Mouse (Mus musculus) brain, embryonic 14.5 days (tissue): ENCODE measurements around the gene Rab13. TPM values are rescaled to one million over a fixed set of nuclear protein-coding genes. Genes with fewer than 3 reads are reported as not detected.

Experiments
- DNase-seq: peaks from one replicate; pipeline ENCODE4 v3.0.0-alpha.2; 2011; ENCODE audit warnings: low read depth
- CTCF ChIP-seq: fragments of 200-500 bp; IDR thresholded peaks from 2 replicates; pipeline ENCODE4 v1.5.1; 2012; ENCODE audit warnings: inconsistent platforms, mild to moderate bottlenecking, moderate library complexity, borderline replicate concordance; ENCODE audit not compliant: insufficient read depth, insufficient read length; ENCODE audit errors: extremely low read depth
- POLR2A ChIP-seq: fragments of 200-500 bp; IDR thresholded peaks from 2 replicates; pipeline ENCODE4 v1.6.1; 2012; ENCODE audit warnings: mild to moderate bottlenecking, inconsistent platforms, borderline replicate concordance; ENCODE audit not compliant: poor library complexity, insufficient read depth, insufficient read length, severe bottlenecking; ENCODE audit errors: extremely low read depth
- polyA plus RNA-seq: library from polyadenylated mRNA; depleted of rRNA; stranded (reverse); fragments of >200 nt; gene quantifications from 2 replicates; pipeline ENCODE4 v1.2.3, GENCODE M21; 2012; rRNA removed

The Rab13 gene
- polyA plus RNA-seq, 1 experiment = 16.4 TPM

DNA sequence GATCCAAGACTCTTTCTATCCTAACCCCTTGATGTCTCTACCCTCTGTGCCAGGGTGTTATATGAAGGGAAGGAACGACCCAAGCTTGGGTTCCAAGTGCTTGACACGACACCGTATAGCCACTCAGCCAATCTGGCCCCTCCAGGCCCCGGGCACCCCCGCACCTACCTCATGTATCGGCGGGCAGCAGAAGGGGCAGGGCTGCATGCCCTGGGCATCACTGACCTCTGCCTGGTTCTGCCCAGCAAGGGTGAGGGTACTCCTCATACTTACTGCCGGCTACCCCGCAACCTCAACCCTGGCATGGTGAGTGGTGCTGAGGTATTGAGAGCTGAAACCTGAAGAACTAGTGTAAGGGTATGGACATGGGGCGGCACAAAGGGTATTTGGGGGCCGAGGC, 54.7 kb downstream of the Rab13 start:
- DNase-seq = no peak
- TF ChIP-seq CTCF (no peak), POLR2A (no peak)

DNA sequence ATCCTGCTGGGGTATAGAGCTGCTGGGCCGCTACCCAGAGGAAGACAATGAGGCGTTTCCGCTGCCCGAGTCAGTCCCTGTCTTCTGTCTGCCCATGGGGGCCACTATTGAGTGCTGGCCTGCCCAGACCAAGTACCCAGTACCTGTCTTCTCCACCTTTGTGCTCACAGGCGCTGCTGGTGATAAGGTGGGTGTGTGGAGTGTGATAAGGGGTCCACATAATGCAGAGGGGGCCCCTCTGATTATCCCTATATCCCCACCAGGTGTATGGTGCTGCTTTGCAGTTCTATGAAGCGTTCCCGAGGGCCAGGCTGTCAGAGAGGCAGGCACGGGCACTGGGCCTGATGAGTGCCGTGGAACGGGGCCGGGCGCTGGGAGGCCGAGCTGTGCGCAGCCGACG, 55.5 kb downstream of the Rab13 start:
- TF ChIP-seq CTCF = no peak
- no peak for DNase-seq

DNA sequence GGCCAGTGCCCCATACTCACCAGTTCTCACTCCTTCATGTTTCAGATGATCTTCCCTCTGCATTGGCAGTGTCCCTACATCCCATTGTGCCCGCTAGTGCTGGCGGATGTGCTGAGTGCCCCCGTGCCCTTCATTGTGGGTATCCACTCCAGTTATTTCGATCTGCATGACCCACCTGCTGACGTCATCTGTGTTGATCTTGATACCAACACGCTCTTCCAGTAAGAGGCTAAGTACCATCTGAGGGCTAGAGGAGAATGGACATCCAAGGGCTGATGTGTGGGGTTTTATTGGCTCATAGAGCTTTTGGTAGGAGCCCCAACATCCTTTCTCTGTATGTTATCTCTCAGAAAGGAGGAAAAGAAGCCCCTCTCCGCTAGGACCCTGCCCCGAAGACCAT, 57.3 kb downstream of the Rab13 start:
- no peak for DNase-seq
- TF ChIP-seq POLR2A = no peak
- TF ChIP-seq CTCF = no peak

DNA sequence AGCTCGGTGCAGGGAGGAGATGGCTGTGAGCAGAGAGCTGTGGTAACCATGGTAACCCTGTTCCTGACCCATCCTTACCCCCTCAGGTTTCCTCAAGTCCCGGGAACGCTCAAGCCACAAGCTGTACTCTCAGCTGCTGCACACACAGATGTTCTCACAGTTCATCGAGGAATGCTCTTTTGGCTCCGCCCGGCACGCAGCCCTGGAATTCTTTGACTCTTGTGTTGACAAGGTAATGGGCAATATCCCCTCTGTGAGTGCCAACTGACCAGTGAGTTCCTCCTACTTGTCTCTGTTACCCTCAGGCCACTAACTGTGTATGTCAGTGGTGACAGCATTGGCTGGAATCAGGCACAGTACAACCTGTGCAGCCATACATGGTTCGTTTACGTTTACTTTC, 58.7 kb downstream of the Rab13 start:
- no peak for DNase-seq
- TF ChIP-seq POLR2A = no peak
- TF ChIP-seq CTCF = no peak

DNA sequence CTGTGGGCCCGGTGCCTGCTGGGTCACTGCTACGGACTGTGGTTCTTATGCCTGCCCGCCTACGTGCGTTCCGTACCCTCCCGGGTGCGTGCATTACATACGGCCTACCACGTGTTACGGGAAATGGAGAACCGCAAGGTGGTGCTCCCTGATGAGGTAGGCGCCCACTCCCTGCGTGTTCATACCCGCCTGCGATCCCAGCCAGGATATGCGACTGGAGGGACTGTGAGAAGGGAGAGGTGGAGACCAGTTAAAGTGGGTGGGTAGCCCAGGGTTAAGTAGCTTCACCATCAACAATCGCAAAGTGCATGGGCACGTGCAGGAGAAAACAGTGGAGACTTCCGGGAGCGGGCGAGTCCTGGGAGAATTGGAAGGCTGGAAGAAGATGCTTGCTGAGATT, 60.4 kb downstream of the Rab13 start:
- no peak for DNase-seq
- TF ChIP-seq CTCF (no peak), POLR2A (no peak)

DNA sequence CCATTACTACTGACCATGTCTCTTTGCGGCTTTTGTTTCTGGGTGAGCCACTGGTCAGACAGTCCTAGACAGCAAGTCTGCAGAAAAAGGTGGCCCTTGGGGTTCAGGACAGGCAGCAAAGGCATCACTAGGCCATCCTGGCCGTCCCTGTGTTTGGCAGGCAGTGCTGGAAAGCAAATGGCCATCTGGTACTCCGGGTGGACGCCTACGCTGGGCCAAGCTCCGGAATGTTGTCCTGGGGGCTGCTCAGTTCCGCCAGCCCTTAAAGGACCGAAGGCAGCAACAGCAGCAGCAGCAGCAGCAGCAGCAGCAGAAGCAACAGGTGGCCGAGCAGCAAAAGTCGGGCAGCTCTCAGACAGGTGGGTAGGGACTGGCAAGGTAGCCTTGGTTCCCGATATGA, 61.8 kb downstream of the Rab13 start:
- no peak for TF ChIP-seq POLR2A
- no peak for TF ChIP-seq CTCF

More for the DNA sequence above, 61.8 kb downstream of the Rab13 start:
- no peak for DNase-seq

Other genes with a start within 250 kb of the Rab13 start
- 93.7 and 115 TPM in 2 replicates for gene Hax1, start 214.9 kb upstream of the Rab13 start, polyA plus RNA-seq
- 93.7 and 97.7 TPM in 2 replicates for gene 4933434E20Rik, start 162.1 kb upstream of the Rab13 start, polyA plus RNA-seq
- 155 and 184 TPM in 2 replicates for gene Ubap2l, start 161.1 kb upstream of the Rab13 start, polyA plus RNA-seq
- gene Tpm3, start 141.0 kb upstream of the Rab13 start, polyA plus RNA-seq = 205 and 222 TPM in 2 replicates
- gene Nup210l, start 109.6 kb upstream of the Rab13 start, polyA plus RNA-seq = 1.8 and 2.3 TPM in 2 replicates
- gene Rps27, start within 50 bp of the Rab13 start, polyA plus RNA-seq = 2,101 and 2,543 TPM in 2 replicates
- gene Jtb, start 17.9 kb downstream of the Rab13 start, polyA plus RNA-seq = 48.4 and 76.8 TPM in 2 replicates
- 1.3 and 2.4 TPM in 2 replicates for gene Creb3l4, start 29.8 kb downstream of the Rab13 start, polyA plus RNA-seq
- 24.0 and 35.8 TPM in 2 replicates for gene Slc39a1, start 34.5 kb downstream of the Rab13 start, polyA plus RNA-seq
- 62.1 and 72.8 TPM in 2 replicates for gene Crtc2, start 40.5 kb downstream of the Rab13 start, polyA plus RNA-seq
- 29.3 and 30.7 TPM in 2 replicates for gene Dennd4b, start 51.5 kb downstream of the Rab13 start, polyA plus RNA-seq
- gene Gatad2b, start 79.5 kb downstream of the Rab13 start, polyA plus RNA-seq = 27.3 and 52.6 TPM in 2 replicates
- 52.9 and 55.5 TPM in 2 replicates for gene Slc27a3, start 176.2 kb downstream of the Rab13 start, polyA plus RNA-seq
- 56.0 and 66.1 TPM in 2 replicates for gene Ints3, start 219.9 kb downstream of the Rab13 start, polyA plus RNA-seq